Mouse (Mus musculus): Measurements from ENCODE around the gene Slc6a5. TPM values are rescaled to one million over a fixed set of nuclear protein-coding genes. Genes with fewer than 3 reads are reported as not detected.
A peak's percentile ranks its signal among the peaks of the same experiment; 100 is the strongest.
"Not testable (repeated sequence)": the region's sequence is repeated elsewhere in the genome, so short reads cannot be mapped to it uniquely, and the experiment has no call there.

Gene Slc6a5
- total RNA-seq, 2 experiments from 2014 or later, result 0.17 to 0.42 TPM

DNA sequence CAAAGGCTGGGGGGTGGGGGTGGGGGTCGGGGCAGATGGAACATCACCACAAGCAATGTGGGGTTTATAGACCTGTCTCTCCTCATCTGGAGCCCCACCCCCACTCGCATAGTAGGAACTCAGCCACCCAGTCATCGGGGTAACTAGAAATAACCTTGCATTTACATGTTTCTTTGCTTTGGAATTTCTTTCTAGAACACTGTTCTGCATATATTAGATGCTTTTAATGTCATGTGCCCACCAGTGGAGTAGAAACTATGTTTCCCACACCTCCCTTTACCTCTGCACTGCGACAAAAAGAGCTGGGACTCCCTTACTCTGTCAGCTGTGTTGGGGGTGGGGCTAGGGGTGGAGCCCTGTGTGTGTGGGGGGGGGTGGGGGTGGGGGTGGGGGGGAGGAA, 3.2 kb downstream of the Slc6a5 start:
- DNase-seq (ENCODE audit: low spot score in 2 of 2), result no peak

DNA sequence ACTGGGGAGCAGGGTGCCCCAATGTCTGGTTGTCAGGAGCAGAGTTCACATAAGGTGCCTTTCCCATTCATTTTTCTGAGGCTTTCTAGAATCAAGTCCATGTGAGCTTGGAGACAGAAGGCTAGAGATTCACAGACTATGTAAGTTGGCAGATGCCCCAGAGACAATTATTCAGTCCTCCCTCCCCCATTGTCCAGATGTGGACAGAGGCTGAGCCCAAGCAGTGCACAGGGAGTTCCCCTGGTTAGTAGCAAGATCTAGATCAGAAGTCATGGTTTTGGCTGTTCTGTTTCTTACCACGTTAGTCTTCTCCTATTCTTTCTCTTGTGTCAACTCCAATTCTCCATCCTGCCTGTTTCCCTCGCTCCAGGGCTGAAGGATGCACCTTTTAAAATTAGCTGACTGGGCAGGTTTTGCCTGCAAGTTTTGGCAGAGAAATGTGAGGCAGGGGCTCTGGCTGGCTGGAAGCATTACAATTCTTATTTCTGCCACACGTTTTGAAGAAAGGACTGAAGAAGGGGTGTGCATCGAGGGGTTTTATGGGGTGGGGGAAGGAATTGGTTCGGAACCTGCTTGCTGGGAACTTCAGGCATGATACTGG, 3.9 kb downstream of the Slc6a5 start:
- no peak for DNase-seq (ENCODE audit: low spot score in 2 of 2)

DNA sequence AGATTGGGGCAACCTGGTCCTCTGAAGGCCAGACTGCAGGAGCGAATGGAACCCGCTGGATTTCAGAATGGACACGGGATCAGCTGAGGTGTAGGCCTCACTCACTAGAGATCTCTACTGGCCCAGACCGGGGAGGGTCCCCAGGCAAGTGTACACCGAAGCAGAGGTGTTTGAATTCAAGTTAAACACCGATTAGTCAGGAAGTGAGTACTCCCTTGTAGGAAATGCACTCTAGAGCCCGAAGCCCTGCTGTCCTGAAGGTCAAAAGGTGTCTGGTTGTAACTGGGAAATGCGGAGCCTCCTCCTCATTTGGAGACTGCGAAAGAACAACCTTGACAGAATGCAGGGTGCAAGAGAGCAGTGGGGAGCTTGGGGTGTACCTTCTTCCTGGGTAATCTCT, 5.0 kb downstream of the Slc6a5 start:
- no peak for DNase-seq (ENCODE audit: low spot score in 2 of 2)

DNA sequence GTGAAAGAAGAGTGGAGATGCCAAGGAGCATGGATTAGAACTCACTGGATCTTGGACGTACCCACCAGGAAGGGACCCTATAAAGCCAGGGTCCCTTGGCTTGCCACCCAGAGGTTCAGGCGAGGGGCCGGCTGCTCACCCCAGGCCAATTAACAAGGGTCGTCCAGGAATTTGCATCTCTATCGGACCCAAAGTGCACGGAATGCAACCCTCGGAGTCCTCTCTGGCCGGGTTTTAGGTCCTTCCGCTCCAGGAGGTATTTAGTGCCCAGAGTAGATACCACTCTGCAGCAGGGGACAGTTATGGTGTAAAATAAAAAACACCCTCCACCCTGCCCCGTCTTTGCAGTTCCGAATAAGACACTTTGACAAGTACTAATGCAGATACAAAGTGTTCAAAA, 5.5 kb downstream of the Slc6a5 start:
- DNase-seq (ENCODE audit: low spot score in 2 of 2), result no peak

DNA sequence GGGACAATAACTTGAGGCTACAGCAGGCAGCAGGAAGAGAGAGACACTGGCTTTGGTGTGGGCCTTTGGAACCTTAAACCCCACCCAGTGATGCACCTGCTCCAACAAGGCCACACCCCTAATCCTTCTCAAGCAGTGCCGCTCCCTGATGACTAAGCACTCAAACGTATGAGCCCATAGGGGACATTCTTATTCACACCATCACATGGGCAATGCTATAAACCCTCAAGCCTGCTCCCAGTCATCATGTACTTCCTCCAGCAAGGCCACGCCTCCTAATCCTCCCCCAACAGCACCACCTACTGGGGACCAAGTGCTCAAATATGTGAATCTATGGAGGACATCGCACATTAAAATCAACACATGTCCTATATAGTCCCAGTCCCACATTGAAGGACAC, 9.5 kb downstream of the Slc6a5 start:
- DNase-seq (ENCODE audit: low spot score in 2 of 2), result no peak

DNA sequence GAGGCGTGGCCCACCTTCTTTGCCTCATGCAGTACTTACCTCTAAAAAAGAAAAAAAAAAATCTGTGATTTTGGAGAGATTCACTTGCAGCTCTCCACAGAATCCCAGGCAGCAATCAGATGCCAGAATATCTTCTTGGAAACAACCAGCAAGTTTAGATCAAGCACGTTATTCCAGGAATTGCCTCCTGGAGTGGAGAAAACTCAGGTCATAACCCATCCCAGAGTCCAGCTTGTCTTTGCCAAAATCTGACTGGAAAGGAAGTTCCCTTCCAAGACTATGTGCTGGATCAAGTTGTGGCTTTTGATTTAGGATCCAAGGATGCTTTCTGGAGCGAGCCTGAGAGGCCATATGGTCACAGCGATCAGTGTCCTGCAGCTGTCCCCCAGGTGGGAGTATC, 10.8 kb downstream of the Slc6a5 start:
- DNase-seq (ENCODE audit: low spot score in 2 of 2), result no peak

DNA sequence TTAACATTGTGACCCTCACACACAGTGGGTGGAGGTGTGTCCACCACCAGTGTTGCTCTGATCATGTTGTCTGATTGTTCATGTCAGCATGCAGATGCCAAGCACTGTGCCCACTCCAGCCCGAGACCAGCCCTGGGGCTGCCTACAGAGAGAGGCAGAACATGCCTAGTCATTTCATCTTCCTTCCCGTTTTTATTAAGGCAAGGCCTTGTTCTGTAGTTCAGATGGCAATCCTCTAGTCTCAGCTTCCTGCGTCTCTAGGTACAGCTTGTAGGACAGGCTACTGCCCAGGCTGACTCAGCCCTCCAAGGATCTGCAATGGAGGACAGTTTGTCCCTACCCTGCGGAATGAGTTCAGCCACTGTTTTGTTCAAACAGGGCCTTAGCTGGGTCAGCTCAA, 13.0 kb downstream of the Slc6a5 start:
- no peak for DNase-seq (ENCODE audit: low spot score in 2 of 2)

DNA sequence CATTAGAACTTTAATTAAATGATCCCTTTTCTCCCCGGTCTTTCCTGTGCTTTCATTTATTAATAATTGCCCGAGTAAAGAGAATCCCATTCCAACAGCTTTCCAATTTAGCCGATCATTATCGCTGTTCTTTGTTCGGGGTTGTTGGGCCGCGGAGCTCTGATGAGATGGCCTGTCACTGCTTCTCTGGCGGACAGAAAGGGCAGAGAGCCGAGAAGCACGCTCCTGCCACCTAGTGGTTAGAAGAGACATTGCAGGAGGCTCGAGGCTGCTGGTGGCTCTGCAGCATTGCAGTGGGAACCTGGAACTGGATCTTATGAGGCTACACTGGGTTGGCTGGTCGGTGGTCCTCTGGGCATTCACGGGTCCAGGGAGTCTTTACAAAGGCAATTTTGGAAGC, 13.4 kb downstream of the Slc6a5 start:
- peak; percentile 29 to 40 for DNase-seq (ENCODE audit: low spot score in 2 of 2)

DNA sequence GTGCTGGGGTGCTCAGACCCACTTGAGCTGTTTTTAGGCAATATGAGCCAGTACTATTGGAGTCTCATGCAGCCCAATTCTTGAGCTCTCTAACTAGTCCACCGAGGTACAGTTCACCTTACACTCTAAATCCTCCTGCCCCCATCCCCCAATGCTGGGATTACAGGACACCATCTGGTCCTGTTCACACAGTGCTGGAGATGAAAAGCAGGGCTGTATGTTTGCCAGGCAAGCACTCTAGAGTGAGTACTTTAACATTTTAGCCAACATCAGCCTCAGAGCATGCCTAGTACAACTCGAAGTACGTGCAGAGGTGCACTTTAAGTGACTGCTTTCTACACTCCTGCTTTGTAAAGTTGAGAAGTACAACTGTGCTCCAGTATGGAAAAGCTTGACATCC, 18.6 kb downstream of the Slc6a5 start:
- DNase-seq (ENCODE audit: low spot score in 2 of 2), result no peak

DNA sequence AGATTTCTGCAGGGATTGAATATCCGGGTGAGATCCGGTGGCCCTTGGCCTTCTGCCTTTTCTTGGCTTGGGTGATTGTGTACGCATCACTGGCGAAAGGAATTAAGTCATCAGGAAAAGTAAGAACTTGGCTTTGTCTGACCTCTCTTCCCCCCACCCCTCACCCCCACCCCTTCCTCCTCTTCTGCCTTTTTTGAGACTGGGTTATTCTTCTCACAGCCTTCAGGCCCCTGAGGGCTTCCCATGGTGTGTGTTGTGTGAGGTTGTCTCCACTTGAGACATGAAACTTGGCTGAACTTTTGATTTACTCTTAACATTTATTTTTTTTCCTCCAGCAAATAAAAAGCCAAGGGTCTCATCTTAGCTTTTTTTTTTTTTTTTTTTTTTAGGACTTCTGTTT, 20.1 kb downstream of the Slc6a5 start:
- DNase-seq (ENCODE audit: low spot score in 2 of 2), result no peak

DNA sequence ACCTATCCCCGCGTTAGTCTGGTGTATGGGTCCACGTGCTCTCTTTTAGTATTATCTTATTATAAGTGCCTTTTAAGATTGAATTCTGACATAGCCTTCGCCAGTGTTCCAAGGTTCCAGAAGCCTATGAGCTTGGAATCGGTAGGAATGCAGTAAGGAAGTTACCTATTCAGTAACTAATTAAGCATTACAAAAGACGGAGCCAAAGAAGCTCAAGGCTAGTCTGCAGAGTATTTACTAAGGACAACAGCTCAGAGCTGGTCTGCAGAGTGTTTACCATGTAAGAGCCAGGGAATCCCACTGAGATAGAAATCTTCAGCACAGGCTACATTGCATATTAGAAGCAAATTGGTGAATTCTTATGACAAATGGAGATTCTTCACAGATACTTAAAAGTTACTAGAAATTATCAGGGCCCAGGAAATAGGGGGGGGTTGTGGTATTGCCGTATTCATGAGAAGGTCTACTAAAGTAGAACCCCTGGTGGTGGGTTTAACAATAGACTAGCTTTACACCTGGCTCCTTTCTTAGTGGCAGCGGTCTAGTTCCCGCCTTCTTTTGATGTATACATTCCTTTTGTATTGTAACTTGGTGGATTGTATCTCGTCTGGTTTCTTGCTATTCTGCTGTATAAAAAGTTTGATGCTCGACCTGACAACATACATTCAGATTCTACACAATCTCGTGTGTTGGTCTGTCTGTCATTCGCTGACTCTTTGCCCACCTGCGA, 23.6 kb downstream of the Slc6a5 start:
- DNase-seq (ENCODE audit: low spot score in 2 of 2), result not testable (repeated sequence)

DNA sequence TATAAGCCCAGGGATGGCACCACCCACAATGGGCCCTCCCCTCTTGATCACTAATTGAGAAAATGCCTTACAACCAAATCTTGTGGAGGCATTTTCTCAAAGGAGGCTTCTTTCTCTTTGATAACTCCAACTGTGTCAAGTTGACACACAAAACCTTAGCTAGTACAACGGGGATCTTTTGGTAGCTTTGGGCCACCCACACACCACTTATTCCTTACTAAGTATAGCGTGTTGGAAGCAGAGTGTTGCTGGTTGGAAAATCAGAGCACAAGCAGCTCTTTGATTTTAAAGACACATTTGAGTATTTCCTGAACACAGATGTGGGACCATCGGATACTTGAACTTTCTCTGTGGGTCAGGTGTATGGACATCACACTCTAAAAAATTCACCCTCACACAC, 26.9 kb downstream of the Slc6a5 start:
- no peak for DNase-seq (ENCODE audit: low spot score in 2 of 2)

DNA sequence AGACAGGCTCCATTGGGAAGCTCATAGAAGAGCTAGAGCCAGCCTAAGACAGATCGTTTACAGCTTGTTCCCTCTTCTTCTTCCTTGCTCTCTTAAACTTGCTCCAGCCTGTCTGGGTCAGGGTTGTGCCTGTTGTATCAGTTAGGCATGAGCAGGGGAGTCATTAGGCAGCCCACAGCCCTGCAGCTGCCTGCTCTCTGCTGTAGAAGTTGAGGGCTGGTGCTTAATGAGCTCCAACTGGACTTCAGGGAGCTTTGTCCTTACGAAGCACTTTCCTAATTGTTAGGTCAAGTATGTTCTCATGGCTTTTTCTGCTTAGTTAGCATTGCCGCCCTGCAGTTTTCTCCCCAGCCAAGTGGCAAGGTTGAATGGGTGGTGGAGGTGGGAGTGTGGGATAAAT, 32.1 kb downstream of the Slc6a5 start:
- DNase-seq (ENCODE audit: low spot score in 2 of 2), result no peak

DNA sequence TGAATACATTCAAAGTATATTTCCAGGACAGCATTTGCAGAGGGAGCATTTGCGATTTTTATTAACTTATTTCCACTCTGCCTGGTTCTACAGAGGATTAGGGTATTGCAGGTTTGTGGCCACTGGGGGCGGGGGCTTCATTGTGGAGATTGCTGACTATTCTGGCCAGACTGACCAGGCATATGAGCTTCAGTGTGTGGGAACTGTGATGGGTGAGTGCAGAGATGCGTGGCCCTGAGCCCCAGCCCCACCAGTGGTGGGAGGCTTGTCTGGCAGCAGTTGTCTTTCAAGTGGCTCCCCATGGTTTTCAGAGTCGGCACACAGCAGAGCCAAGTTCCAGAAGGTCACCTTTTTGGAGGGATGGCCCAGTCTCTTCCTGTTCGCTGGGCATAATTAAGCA, 32.5 kb downstream of the Slc6a5 start:
- DNase-seq (ENCODE audit: low spot score in 2 of 2), result no peak

DNA sequence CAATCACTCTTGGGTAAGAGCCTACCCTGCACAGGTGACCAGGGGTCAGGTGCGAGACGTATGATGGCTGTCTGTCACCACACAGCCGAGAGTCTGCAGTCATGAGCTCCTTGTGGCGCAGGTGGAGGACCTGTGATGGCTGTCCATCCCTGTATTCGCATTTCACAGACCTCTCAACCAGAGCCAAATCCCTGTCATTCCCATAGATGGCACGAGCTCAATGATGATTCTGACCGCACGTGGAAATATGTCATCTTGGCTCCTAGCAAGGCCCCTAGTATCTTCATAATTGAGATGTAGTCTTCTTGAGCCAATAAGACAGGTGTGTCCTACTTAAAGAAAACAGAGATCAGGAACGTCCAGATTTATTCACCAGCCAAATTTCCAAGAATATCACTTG, 36.7 kb downstream of the Slc6a5 start:
- no peak for DNase-seq (ENCODE audit: low spot score in 2 of 2)

DNA sequence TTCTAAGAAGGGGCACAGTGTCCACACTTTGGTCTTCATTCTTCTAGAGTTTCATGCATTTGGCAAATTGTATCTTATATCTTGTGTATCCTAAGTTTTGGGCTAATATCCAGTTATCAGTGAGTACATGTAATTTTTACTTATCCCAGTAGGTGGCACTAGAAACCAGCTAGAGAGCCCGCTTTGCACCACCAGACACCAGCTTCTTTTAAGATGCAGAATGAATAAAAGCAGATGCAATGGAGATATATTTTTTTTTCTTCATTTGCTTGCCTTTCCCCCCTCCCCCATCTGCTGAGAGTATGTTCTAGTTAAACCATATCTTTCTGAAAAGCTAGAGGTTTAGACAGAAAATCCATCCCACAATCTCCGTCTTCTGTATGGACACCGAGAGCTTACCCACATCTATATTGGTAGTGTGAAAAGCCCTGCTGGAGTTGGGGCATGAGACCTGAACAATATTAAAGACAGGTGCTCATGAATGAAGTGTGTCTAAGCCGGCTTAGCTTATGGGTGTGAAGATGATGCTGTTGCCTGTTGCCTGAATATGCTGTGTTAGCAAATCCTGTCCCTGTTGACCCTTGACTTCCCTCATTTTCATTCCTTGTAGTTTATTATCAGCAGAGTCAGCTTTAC, 43.7 kb downstream of the Slc6a5 start:
- no peak for DNase-seq (ENCODE audit: low spot score in 2 of 2)

DNA sequence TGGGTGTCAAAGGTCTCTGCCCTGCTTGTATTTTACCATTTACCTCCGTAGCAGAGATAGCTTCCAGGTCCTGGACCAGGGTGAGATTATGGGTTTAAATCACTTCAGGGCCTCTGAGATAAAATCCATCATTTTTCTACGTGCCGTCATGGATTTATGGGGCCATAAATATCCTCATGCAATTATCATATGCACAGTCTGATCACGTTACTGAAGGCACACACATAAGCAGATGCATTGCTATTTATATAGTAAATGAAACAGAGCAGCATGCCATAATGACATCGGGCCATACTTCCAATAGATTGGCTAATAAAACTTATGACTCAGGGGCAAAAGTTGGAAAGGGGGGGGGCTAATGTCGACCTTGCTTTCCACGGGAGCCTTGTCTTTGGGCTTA, 44.9 kb downstream of the Slc6a5 start:
- no peak for DNase-seq (ENCODE audit: low spot score in 2 of 2)

DNA sequence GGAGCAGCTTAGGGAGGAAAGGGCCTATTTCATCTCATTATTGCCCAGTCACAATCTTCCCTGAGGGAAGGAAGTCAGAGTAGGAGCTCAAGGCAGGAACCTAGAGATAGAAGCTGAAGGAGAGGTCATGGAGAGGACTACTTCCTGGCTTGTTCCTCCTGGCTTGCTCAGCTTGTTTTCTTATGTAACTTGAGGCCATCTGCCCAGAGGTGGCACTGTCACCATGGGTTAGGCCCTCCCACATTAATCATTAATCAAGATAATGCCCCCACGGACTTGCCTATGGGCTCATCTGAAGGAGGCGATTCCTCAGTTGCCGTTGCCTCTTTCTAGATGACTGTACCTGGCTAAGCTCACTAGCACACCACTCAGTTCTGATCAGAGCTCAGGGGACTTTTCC, 47.2 kb downstream of the Slc6a5 start:
- no peak for DNase-seq (ENCODE audit: low spot score in 2 of 2)

DNA sequence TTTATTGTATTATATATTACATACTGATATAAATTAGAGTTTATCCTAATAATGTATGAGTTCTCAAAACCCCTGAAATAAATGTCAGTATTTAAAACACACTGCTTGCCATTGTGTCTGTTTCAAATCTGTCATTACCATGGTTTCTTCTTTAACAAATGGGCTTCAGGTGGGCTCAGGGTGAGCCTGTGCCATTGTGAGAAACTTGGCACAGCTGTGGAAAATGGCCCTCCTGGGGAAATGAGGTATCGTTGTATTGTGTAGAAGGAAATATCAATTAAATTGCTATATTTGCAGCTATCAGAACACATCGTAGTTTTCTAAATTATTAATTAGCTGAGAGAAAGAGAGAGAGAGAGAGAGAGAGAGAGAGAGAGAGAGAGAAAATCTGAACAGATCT, 53.8 kb downstream of the Slc6a5 start:
- no peak for DNase-seq (ENCODE audit: low spot score in 2 of 2)

DNA sequence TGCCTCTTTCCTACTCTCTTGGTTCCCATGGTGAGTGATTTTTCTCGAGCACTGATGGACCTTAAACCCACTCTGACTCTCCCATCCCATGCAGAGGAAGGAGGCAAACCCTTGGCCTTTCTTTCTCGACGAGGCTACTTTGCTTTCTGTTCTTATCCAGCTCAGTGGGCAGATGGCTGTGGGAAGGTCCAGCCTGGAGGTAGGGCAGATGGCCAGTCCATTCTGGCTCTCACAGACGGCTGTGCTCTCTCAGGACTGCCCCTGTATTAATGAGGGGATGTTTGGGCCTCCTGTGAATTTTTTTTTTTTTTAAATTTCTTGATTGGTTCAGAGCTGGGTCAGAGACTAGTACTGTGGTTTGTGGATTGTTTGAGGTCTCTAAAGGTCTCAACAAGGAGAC, 59.6 kb downstream of the Slc6a5 start:
- no peak for DNase-seq (ENCODE audit: low spot score in 2 of 2)

DNA sequence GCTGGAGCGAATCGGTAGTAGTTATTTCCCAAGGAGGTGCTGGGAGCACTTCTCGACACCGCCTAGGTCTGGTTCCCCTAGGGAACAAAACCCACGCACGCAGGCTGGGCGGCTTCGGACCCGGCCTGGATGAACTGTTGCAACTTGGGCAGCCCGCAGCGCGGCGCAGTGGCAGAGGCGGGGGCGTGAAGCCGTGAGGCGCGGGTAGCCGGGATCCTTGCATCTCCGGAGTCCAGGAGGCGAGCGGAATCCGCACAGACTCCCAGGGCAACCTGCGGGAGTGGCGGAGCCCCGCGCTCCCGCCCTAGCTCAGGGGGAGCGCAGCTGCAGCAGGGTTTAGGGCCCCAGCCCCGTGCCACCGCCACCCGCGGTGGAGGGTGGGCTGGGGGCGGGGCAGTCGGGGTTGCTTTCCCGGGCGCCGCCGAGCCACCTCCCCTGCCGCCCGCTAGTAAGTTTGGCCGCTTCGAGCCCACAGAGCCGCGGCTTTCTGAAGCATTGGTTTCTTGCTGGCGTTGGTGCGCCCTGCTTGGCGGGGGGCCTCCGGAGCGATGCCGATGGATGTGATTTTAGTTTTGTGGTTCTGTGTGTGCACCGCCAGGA, 65.0 kb downstream of the Slc6a5 start, which contains the start of gene Nell1:
Nell1 (plus strand) TSS at position 24 of the 600 bp plus-strand sequence.
- no peak for DNase-seq (ENCODE audit: low spot score in 2 of 2)

DNA sequence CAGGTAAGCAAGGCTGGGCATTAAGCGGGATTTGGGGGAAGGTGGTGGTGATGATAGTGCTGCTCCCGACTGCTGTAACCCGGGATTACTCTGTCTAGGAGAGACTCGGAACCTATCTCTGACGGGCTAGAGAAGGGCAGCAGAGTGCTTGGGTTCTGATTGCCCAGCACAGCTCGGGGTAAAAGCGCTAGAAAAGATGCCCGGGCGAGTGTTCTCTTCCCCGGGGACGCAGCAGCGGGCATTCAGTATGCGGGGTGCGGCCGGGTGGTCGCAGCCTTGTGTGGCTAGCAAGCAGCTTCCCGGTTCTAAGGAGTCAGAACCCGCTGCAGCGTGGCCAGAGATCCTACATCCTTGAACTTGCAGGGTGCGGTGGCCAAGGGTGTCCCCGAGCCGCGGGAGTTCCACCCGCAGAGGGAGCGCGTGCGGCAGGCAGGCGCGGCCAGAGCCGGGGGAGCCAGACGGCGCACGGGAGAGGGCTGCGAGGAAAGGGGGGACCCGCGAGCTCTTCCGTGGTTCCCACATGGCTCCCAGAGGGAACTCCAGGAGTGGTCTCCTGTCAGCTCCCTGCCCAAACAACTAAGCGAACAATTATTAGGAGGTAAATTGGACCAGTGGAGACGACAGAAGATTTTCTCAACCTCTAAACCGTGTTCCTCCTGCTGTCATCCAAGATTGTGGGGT, 65.6 kb downstream of the Slc6a5 start:
- DNase-seq (ENCODE audit: low spot score in 2 of 2), result no peak

All from adrenal gland, postnatal 4 days (tissue).